Mouse (Mus musculus) E14TG2a.4 (cell line): ENCODE data around the gene Calb2.

Experiments
- CTCF ChIP-seq: conservative IDR thresholded peaks from 2 replicates; pipeline ENCODE4 v1.5.1; 2014; ENCODE audit warnings: low read length
- NANOG ChIP-seq: IDR thresholded peaks from 2 replicates; pipeline ENCODE4 v1.6.1; 2014; ENCODE audit warnings: borderline replicate concordance, low read length, mixed read lengths
- POU5F1 ChIP-seq: IDR thresholded peaks from 2 replicates; pipeline ENCODE4 v1.6.1; 2014; ENCODE audit warnings: low read length, borderline replicate concordance

DNA sequence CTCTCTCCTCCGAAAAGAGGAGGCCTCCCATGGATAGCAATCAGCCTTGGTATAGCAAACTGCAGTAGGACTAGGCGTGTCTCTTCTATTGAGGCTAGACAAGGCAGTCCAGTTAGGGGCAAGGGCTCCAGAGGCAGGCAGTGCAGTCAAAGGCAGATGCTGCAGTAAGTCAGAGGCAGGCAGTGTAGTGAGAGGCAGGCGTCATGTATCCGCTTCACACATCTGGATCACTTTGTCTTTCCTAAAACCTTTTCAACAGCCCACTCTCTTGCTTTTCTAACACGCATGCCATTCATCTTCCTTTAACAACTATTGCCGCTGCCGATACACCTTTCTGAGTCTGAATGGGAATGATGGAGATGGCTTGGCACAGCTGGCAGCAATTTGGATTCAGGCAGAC, 47.4 kb upstream of the Calb2 start, which contains the start of gene Cmtr2:
- TF ChIP-seq CTCF = no peak
- TF ChIP-seq NANOG = no peak
- TF ChIP-seq POU5F1 = no peak
